Mouse (Mus musculus) lung, postnatal 0 days (tissue): ENCODE data around the gene Olfr205.

Experiments used
- CTCF ChIP-seq: IDR thresholded peaks from 2 replicates; pipeline ENCODE4 v1.5.1; 2016; ENCODE audit warnings: antibody characterized with exemption, mild to moderate bottlenecking
- EP300 ChIP-seq: IDR thresholded peaks from 2 replicates; pipeline ENCODE4 v1.6.1; 2016; ENCODE audit warnings: antibody characterized with exemption, mild to moderate bottlenecking, control low read depth

DNA sequence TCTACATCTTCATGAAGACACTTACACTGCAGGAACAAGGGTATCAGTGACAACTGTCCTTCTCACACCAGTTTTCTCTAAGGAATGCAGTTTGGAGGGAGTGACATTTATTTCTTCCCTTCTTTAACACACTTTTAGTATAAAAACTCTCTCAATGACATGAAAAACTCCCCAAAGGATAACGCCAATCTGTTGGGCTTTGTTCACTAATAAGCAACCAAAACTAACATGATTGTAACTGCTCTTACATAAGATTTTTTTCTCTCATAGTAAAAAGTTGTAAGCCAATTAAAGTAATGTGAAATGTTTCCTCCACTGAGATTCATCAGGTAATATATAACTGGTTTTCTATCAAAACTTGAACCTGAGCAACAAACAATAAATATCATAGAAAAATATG lies 18.2 kb upstream of the Olfr205 start, which contains the start of gene Olfr206:
- TF ChIP-seq CTCF, result no peak
- no peak for TF ChIP-seq EP300
